Mouse (Mus musculus) megakaryocyte, adult 5-6 weeks (primary cell): ENCODE measurements around the gene Gm21974. TPM values are rescaled to one million over a fixed set of nuclear protein-coding genes. Genes with fewer than 3 reads are reported as not detected.
"Not testable (repeated sequence)": the region's sequence is repeated elsewhere in the genome, so short reads cannot be mapped to it uniquely, and the experiment has no call there.

Experiments
- ATAC-seq: 2 replicates; pipeline ENCODE4 v1.8.0; 2016; ENCODE audit warnings: mild to moderate bottlenecking, inconsistent platforms; ENCODE audit not compliant: poor library complexity, severe bottlenecking
- total RNA-seq, 2 experiments: library from RNA; stranded (forward) in 1 of 2; stranded (reverse) in 1 of 2; fragments of 153-499, 151-499 nt in 1 of 2; fragments of 221-1000, 200-1000 nt in 1 of 2; gene quantifications; 2 replicates each; pipeline versions ENCODE4 v1.2.3 to v1.2.4; 2015 to 2017

The Gm21974 gene
- total RNA-seq, 2 experiments from 2014 or later, result not detected

DNA sequence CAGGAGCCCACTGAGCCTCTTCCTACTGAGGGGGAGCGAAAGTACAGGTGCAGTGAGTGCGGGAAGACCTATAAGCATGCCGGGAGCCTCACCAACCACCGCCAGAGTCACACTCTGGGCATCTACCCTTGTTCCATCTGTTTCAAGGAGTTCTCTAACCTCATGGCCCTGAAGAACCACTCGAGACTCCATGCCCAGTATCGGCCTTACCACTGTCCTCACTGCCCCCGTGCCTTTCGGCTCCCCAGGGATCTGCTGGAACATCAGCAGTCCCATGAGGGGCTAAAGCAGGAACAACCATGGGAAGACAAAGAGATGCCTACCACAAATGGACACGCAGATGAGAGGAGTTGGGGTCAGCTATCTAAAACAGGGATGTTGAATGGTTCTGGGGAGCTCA is 16.0 kb downstream of the Gm21974 start:
- ATAC-seq, result no peak

DNA sequence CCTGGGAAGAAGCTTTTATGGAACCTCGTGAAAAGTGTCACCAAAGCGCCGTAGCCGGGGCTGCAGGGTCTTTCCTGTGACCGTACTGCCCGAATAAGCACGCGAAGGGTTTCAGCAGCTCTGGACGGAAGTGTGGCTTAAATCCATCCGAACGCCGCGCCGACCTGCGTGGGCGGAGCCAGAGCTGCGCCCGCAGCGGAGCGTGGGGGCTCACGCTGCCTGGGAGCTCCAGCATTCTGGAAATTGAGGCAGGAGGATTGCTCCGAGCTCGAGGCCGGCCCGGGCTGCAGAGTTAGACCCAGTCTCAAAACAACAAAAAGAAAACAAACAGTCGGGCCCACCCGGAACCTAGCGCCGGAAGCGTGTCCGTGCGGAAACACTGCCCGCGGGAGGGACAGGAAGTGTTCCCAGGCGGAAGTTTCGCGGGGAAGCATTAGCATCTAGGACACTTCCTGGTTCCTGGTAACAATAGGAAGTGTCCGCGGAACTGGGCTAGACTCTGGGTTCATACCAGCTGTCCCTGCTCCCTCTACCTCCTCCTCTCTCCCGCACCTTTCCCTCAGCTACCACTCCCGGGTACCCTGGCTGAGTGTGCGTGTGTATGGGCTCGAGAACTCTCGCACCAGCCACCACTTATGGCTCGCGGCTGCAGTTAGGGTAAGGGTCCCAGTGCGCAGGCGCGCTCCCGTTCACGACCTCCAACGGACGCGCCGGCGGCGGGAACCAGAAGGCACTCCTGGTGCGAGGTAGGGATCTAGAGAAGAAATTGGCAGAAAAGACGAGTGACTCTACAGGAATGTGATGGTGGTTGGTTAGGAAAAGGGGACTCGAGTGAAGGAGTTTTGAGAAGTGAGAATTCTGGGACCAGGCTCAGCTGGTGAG is 18.5 kb downstream of the Gm21974 start, which contains the start of gene Zfp668:
Gene Zfp668 (minus strand): TSS at position 362 of the 882 bp plus-strand sequence.
- ATAC-seq, result peak; percentile 70

GRCm38 (mm10) chr7:127876041-127876466 is 19.2 kb downstream of the Gm21974 start, which contains the start of gene Zfp646:
Zfp646 (plus strand) TSS chr7:127876221.
- ATAC-seq, result peak; percentile 56

DNA sequence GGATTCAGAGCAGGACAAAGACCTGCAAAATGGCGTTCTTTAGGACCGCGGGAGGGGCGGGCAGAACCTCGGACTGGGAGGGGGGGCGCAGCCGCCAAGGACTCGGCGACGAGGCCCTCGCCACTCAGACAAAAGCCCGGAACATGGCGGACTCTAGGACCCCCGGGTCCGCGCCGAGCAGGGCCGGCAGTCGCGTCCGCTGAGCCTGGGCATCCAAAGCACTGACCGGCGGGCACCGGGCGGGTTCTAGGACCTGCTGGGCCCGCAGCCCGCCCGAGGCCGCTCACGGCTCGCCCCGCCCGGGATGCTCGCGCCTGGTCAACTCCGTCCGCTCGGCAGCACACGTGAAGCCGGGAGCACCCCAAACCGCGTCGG is 19.6 kb downstream of the Gm21974 start:
- ATAC-seq, result peak; percentile 75

DNA sequence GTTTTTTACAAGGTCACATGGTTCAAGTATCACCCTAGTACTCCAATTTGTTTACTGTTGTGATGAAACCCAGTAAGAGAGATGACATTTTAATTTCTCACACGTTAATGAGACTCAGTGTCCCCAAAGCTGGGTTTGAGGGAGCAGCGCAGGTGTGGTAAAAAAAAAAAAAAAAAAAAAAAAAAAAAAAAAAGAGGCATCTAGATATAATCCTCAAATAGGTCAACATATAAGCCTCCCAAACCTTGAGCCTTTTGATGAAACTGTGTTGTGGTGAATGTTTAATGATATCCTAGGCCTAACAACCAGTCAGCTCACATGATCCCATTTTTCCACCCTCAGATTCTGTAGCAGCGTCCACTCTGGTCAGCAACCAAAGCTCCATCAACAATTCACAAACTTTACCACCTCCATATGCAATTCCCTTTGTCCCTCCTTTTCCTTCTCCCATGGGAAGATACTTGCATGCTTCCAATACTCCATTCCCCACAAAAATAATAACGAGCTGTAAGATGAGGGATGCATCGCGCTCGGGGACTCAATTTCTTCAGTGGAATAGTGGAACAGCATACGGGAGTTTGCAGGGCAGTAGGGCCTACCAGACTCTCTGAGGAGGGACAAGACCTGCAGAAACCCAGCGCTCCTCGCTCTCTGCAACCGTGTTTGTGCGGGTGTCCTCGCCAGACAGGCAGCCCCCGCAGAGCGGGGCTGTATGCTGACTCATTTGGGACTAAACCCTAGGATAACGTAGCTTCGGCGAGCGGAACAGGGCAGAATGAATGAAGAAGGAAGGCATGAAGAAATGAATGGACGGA is 20.2 kb downstream of the Gm21974 start:
- ATAC-seq, result no peak

DNA sequence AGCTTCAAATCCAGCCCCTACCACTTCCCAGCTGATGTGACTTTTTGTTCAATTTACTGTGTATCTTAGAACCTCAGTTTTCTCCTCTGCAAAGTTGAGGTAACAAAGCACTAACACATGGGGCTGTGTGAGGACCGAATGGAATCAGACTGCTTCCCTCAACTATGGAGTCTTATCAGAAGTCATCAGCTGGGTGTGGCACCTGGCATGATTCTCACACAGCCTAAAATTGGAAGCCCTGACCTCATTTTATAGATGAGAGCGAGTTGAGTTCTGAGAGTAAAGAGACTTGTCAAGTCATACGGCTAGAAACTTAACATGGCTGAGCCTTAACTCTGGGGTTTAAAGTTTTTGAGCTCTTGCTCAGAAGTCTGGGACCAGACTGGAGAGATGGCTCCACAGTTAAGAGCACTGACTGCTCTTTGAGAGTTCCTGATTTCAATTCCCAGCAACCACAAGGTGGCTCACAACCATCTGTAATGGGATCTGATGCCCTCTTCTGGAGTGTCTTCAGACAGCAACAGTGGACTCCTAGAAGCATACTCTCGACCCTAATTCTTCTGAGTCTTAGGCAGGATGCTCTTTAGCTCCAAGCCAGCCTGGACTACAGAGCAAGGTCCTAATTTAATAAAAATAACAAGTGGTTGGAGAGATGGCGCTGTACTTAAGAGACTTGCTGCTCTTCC is 25.0 kb downstream of the Gm21974 start:
- ATAC-seq, result no peak

- ATAC-seq, result no peak
These were observed 26.0 kb downstream of the Gm21974 start for GRCm38 (mm10) chr7:127869149-127869810.

GRCm38 (mm10) chr7:127867641-127868040 is 27.6 kb downstream of the Gm21974 start:
- ATAC-seq, result no peak

- no peak for ATAC-seq
These were observed 28.8 kb downstream of the Gm21974 start for GRCm38 (mm10) chr7:127866434-127866833.

DNA sequence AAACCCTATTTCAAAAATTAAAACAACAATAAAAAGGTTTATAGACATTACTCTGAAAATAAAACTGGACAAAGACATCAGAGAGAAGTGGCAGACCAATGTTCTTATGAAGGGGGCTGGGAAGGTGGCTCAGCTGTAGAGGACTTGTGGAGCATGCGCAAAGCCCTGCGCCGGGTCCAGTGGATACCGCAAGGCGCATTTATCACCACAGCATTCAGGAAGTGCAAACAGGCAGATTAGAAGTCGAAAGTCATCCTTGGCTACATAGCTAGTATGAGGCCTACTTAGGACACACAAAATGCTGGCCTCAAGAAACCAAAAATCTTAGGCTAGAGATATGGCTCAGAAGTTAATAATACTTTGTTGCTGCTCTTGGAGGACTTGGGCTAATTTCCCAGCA is 37.0 kb downstream of the Gm21974 start:
- ATAC-seq, result no peak

DNA sequence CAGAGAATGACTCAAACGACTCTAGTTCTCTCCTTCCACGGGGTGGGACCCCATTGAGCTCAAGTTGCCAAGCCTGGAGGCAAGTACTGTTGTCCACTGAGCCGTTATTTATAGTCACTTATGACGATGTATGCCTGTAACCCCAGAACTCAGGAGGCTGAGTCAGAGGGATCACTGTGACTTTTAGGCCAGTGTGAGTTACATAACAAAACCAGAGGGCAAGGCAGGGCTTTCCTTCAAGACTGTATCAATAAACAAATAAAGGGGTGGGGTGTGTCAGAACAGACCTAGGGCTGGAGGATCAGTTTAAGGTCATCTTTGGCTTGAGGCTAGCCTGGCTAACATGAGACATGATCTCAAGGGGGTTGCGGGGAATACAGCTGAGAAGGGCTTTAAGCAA is 44.3 kb downstream of the Gm21974 start:
- no peak for ATAC-seq

- peak; percentile 73 for ATAC-seq
These were observed 45.0 kb downstream of the Gm21974 start for GRCm38 (mm10) chr7:127849973-127850875.

GRCm38 (mm10) chr7:127842001-127842718 is 53.1 kb downstream of the Gm21974 start:
- ATAC-seq, result peak; percentile 75

DNA sequence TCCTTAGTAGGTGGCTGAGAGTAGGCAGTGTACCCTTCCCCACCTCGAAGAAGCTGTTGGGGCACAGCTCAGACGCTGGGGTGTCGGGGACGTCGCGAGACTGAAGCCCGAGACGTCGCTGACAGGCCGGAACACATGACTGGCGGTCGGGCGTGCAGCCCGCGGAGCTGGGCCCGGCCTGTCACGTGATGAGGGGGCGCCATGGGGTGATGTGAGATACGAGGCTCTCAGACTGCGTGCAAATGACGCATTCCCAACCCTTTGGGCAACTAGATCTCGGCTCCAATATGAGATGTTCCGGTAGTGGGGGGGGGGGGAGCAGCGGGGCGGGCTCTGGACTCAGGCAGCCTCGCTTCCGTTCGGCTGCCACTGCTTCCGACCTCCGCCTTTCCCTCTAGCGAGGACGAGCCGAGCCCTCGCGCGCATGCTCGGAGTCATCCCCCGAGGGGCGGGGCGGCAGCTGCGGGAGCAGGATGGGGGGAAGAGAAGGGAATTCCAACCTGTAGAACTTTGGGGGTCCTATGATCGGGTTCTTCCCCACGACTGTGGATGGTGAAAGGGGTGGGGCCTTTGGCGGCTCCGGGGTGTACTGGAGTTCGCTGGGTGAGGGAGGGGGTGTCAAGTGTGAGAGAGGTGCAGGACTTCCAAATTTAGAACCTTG is 53.8 kb downstream of the Gm21974 start:
- peak; percentile 77 for ATAC-seq

GRCm38 (mm10) chr7:127840886-127841285 is 54.4 kb downstream of the Gm21974 start:
- peak; percentile 27 for ATAC-seq

- ATAC-seq, result not testable (repeated sequence)
These were observed 55.2 kb downstream of the Gm21974 start for GRCm38 (mm10) chr7:127840031-127840430.

- ATAC-seq, result not testable (repeated sequence)
These were observed 57.4 kb downstream of the Gm21974 start for GRCm38 (mm10) chr7:127837878-127838277.

DNA sequence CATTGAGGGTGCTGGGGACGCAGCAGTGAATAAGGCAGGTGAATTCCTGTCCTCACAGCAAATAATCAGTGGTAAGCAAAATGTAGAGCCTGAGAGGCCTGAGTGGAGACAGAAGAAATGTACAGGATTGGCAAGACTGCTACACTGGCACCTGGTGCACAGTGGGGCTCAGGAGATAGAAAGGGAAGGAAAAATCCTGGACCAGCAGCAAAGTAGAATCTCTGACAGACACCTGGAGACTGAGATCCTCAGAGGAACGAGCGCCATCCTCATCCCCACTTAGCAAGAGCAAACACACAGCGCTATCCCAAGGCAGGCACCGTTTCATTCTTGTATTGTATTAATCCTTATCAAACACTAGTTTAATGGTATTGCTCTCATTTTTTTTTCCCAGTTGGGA is 57.8 kb downstream of the Gm21974 start:
- ATAC-seq, result no peak
